Mouse (Mus musculus): ENCODE results near the gene Ebf1.

DNA sequence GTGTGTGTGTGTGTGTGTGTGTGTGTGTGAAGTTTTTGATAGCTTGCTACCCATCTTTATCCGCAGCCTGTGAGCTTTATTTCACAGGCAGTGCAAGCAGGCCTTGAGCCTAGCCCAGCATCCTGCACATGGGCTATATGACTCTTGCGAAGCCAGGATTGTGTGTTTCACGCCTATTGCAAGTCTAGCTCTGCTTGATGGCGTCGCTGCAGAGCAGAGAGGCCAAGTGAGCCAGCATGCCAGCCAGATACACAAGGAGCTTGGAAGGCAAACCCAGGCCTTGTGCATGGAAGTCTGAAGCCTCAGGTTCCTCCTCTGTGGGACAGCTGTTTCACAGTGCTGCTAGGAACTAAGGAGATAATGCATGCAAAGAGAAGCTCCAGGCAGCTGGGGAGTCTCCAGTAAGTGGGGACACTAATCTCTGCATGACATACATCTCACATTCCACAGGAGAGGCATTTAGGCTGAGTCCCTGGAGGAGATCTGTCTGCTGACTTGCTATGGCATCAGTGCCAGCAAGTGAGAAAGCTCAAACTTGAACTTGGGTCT, 359.2 kb downstream of the Ebf1 start:
- TF ChIP-seq GATA1 (IDR thresholded peaks at IDR 0.05; ENCODE audit: low read depth, low read length) (no peak), POLR2AphosphoS2 (IDR thresholded peaks at IDR 0.05; ENCODE audit: low read length) (no peak), CTCF (IDR thresholded peaks at IDR 0.05 in 2 of 3, conservative IDR thresholded peaks at IDR 0.05 in 1 of 3; ENCODE audit: control insufficient read depth in 1 of 3, insufficient read depth in 1 of 3, low read depth in 2 of 3, low read length in 3 of 3, poor library complexity in 1 of 3, severe bottlenecking in 1 of 3) (no peak), POLR2A (IDR thresholded peaks at IDR 0.05; ENCODE audit: control insufficient read depth in 1 of 2, insufficient read depth in 1 of 2, low read depth in 1 of 2, low read length in 2 of 2, poor library complexity in 1 of 2) (no peak)

All from MEL (cell line).